Mouse (Mus musculus) regulatory T cell (primary cell): ENCODE measurements around the gene Atp6v0a1.

ENCODE experiments used
- in situ Hi-C: fragments of 300-600 bp; cut with MboI, MseI; formaldehyde crosslinking; loops from one replicate; pipeline ENCODE4 v1.15.1; 2025; ENCODE audit warnings: high pct_unique_total_duplicates

Atp6v0a1 gene

DNA sequence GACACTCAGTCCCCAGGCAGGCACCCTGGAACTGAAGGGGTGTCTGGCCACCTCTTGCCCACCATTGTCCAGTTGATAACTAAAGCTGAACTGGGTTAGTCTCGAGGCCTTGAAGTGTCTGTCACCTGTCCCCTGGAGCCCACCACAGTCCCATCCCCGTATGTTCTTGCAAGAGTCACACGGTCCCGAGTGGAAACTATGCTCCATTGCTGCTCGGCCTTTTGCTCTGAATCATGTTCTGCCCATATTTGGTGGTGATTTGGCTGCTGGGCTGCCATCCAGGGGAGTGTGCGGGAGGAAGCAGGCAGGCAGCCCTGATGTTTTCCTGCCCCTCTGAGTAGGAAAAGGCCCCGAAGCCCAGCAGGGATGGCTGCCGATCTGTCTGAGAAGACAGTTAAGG, 50.9 kb downstream of the Atp6v0a1 start:
- in situ Hi-C loops, result no loop called here

DNA sequence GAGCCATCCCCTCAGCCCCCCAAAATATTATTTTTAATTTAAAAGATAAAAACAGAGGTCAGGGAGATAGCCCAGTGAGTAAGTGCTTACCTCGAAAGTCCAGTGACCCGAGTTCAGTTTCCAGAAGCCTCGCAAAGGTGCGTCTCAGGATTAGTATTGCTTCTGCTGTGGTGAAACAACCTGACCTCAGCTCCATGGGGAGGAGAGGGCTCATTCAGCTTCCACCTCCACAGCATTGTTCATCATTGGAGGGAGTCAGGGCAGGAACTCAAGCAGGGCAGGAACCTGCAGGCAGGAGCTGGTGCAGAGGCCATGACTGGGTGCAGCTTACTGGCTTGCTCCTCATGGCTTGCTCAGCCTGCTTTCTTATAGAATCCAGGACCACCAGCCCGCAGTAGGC, 51.8 kb downstream of the Atp6v0a1 start:
- in situ Hi-C loops, result no loop called here

- in situ Hi-C loops, result no loop called here
Observed at GRCm38 (mm10) chr11:101062165-101062884, 53.1 kb downstream of the Atp6v0a1 start.

DNA sequence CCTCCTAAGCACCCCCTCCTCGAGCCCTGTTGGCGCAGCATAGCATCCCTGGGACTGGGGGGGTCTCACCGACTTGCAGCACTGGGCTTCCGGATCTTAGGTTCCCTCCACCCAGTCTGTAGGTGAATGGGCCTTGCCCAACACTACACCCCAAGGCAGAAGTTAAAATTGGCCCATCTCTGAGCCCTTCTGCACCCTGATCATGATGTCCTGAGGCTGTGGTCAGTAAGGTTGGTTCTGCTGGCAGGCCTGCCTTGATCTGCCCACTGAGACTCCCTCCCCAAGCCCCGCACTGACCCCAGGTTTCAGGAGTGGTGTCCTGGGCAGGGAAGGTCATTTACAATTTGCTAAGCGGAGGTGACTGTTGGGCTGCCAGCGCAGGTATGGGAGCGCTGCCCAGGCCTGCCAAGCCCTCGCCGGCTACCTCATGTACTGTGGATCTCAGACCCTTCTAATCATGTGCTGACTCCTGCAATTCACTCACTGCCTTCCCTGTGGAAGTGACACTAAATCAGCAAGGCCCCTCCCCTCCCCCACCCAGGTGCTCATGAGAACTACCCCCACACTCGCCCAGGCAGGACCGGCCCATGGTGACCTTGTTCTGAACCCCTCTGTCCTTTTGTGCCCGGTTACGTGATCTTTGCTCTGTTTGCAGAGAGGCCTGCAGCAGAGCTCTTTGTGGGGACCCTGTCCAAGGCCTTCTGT, 53.9 kb downstream of the Atp6v0a1 start:
- in situ Hi-C loops, result no loop called here

DNA sequence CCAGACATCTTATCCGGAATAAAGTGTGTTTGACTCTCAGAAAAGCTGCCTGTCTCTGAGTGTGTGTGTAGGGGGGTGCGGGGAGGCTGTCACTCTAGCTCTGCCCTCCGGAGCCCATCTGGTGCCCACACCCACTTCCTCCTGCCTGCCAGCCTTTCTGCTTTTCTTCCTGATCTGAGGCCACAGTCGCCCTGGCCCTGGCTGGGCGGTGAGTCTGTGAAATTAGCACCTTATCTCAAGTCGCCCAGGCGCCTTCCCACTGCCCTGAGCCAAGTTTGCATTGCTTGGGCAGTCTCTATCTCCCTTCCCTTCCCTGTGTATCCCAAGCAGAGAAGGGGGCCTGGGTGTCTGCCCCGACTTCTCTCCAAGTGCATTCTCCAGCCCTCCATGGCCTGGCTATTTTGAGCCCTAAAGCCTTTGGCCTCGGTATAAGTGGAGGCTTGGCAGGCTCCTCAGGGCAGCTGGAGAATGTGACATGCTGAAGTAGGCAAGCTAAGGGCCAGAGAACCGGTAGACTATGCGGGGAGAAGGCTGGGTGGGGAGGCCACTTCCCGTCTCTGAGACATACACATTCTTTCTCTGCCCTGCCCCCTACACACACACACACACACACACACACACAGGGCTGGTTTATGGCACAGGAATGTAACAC, 54.5 kb downstream of the Atp6v0a1 start:
- in situ Hi-C loops, result no loop called here

- in situ Hi-C loops, result no loop called here
Observed at GRCm38 (mm10) chr11:101064462-101064861, 55.2 kb downstream of the Atp6v0a1 start.

DNA sequence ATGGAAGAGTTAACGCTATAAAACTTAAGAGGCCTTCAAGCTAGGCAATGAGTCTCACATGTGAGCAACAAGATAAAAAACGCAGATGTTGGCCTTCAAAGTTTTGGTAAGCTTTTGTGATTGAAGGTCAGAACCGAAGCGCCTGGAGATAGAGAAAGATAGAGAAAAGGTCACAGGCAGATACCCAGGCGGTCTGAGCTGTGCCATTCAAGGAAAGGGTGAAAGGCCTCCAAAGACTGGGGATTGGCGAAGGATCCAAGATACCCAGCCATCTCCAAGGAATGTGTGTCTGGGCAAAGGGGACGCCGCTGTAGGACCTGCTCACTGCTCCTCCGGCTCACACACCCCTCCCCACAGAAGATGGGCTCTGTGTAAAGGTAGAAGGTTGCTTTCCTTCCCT, 55.8 kb downstream of the Atp6v0a1 start:
- in situ Hi-C loops, result no loop called here

- in situ Hi-C loops, result no loop called here
Observed at GRCm38 (mm10) chr11:101066549-101067412, 57.5 kb downstream of the Atp6v0a1 start.

- in situ Hi-C loops, result no loop called here
Observed at GRCm38 (mm10) chr11:101069391-101070188, 60.3 kb downstream of the Atp6v0a1 start, which contains the start of gene Naglu. Naglu (plus strand) TSS chr11:101070012.

- in situ Hi-C loops, result no loop called here
Observed at GRCm38 (mm10) chr11:101070189-101070527, 60.9 kb downstream of the Atp6v0a1 start.

DNA sequence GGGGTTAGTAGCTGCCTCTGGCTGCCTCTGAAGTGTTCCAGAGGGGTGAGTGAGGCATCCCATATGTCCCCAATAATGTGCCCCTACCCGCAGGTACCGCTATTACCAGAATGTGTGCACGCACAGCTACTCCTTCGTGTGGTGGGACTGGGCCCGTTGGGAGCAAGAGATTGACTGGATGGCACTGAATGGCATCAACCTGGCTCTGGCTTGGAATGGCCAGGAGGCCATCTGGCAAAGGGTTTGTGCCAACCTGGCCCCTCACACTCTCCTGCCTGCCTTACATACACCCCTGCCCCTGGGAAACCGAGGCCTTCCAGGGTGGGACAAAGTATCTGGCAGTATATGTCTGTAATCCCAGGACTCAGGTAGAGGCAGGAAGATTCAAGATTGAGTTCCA, 61.7 kb downstream of the Atp6v0a1 start:
- in situ Hi-C loops, result no loop called here

DNA sequence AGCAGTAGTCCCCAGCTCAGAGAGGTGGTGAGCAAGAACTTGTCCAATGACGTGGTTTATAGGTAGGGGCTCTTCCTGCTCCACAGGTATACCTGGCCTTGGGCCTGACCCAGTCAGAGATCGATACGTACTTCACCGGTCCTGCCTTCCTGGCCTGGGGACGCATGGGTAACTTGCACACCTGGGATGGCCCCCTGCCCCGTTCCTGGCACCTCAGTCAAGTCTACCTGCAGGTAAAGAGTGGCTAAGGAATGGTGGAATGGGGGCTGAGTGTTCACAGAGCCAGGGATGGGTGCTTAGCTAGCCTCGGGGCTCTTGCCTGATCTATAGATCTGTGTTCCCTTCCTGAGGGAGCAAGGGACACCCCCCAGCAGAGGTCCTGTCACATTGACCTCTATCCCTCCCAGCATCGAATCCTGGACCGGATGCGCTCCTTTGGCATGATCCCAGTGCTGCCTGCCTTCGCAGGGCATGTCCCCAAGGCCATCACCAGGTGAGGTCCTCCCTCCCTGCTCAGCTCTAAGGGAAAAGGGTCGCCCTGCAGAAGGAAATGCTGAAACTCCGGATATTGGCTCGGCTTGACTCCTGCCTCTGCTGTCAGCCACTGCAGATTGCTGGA, 62.7 kb downstream of the Atp6v0a1 start:
- in situ Hi-C loops, result no loop called here

GRCm38 (mm10) chr11:101078121-101078520, 68.9 kb downstream of the Atp6v0a1 start, which contains the start of gene Hsd17b1:
Hsd17b1 (plus strand) TSS chr11:101078411.
- in situ Hi-C loops, result no loop called here

GRCm38 (mm10) chr11:101079746-101080145, 70.5 kb downstream of the Atp6v0a1 start:
- in situ Hi-C loops, result no loop called here

- in situ Hi-C loops, result no loop called here
Observed at GRCm38 (mm10) chr11:101080421-101080820, 71.2 kb downstream of the Atp6v0a1 start.

DNA sequence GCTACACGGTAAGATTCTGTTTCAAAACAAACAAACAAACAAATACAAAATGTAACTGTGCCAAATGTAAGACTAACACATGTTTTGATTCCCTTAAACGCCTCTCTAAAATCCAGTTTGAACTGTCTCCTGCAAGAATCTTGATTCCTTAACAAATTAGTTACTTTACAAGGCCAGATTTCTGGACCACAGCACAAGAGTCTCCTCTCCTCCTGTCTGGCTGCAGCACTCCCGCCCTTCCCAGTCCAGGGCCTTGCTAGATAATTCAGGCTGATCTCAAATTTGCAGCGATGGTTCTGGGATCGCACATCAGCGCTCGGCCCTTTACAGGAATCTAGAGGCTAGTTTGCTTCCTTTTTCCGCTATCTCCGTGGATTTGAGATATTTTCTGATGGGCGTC, 72.4 kb downstream of the Atp6v0a1 start:
- in situ Hi-C loops, result no loop called here

GRCm38 (mm10) chr11:101082208-101083082, 73.2 kb downstream of the Atp6v0a1 start, which contains the start of gene Coasy:
Coasy (plus strand) TSS chr11:101082565.
- in situ Hi-C loops, result no loop called here

- in situ Hi-C loops, result no loop called here
Observed at GRCm38 (mm10) chr11:101083083-101083697, 73.9 kb downstream of the Atp6v0a1 start.

DNA sequence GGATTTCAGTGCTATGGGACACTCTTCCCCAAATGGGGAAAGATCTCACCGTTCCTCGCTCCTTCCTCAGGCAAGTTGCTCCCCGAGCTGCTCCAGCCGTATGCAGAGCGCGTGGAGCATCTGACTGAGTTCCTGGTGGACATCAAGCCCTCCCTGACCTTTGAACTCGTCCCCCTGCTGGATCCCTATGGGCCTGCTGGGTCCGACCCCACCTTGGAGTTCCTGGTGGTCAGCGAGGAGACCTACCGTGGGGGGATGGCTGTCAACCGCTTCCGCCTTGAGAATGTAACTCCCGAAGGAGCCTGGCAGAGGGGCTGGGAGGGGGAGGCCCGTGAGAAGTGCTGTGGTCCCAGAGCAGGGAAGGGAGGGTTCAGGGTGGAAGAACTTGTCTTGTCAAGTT, 75.0 kb downstream of the Atp6v0a1 start:
- in situ Hi-C loops, result no loop called here
